In the genomic region with DNA sequence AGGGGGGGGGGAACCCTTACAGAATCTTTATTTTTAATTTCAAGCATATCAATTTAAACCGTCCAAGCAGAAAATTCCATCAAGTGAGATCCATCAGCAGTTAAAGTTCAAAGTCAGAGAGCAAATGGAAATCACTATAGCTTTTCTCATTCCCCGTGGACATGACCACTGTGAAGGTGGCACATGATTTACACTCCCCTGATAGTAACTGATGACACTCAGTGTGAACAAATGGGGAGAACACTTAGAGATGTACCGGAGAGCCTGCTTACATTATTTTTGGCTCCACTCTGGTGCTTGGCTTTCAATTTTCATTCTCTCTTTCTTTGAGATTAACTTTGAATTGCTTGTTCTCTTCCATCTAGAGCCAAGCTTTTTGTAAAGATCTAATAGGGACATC, we compare ENCODE assay signal across 22 mouse cellular contexts.
DNase-seq lines count a peak whose midpoint lies in the region; ATAC-seq and TF ChIP-seq lines count a peak whose summit lies in the region.
"Had no signal": no experiment of that assay in that cellular context is flagged by ENCODE, and none has a peak within 500 bp of the region (broad histone marks: within the 10 kb centered on the region; RNA-seq: fewer than 3 reads in every experiment).

No protein-coding gene starts in this region.

- no peaks in the 10 kb centered on the region for H3K27me3 ChIP-seq in hindbrain, embryonic 11.5 days (ENCODE audit: control insufficient read depth, insufficient read depth, low read length)
- H3K27me3 ChIP-seq in hindbrain, postnatal 0 days (ENCODE audit: insufficient read depth, low read length): no peaks in the 10 kb centered on the region
- H3K27me3 ChIP-seq in hindbrain, embryonic 15.5 days: no peaks in the 10 kb centered on the region
- no peaks in the 10 kb centered on the region for H3K27me3 ChIP-seq in hindbrain, embryonic 16.5 days (replicated peaks; ENCODE audit: control insufficient read depth, insufficient read depth, low read length)
- H3K27me3 ChIP-seq in neural tube, embryonic 13.5 days: no peaks in the 10 kb centered on the region
- H3K27me3 ChIP-seq: embryonic facial prominence, embryonic 12.5 days; embryonic facial prominence, embryonic 15.5 days had no signal

- no peaks in the 10 kb centered on the region for H3K9me3 ChIP-seq in hindbrain, embryonic 11.5 days (ENCODE audit: control insufficient read depth, low read length)
- H3K9me3 ChIP-seq in hindbrain, postnatal 0 days (ENCODE audit: low read length): no peaks in the 10 kb centered on the region
- no peaks in the 10 kb centered on the region for H3K9me3 ChIP-seq in hindbrain, embryonic 15.5 days
- no peaks in the 10 kb centered on the region for H3K9me3 ChIP-seq in hindbrain, embryonic 16.5 days (ENCODE audit: control insufficient read depth, low read length)
- H3K9me3 ChIP-seq in neural tube, embryonic 13.5 days: no peaks in the 10 kb centered on the region
- H3K9me3 ChIP-seq: embryonic facial prominence, embryonic 12.5 days; embryonic facial prominence, embryonic 15.5 days had no signal

- H3K4me1 ChIP-seq in hindbrain, embryonic 11.5 days (replicated peaks; ENCODE audit: control insufficient read depth, insufficient read depth, low read length): no peaks in the 10 kb centered on the region; the same call in 1 of the 2 replicates
- no peaks in the 10 kb centered on the region for H3K4me1 ChIP-seq in hindbrain, postnatal 0 days (ENCODE audit: insufficient read depth, low read length)
- H3K4me1 ChIP-seq in hindbrain, embryonic 15.5 days (replicated peaks): peaks cover 8% of the 10 kb centered on the region
- peaks cover 3% of the 10 kb centered on the region; the same call in 1 of the 2 replicates for H3K4me1 ChIP-seq in hindbrain, embryonic 16.5 days (ENCODE audit: control insufficient read depth, insufficient read depth, low read depth, low read length)
- peaks cover 41% of the 10 kb centered on the region for H3K4me1 ChIP-seq in neural tube, embryonic 13.5 days (replicated peaks)
- H3K4me1 ChIP-seq: embryonic facial prominence, embryonic 12.5 days; embryonic facial prominence, embryonic 15.5 days had no signal

- peak; percentile 61; the same call in 1 of the 2 replicates for ATAC-seq in hindbrain, embryonic 11.5 days (ENCODE audit: low FRiP score)
- no peak for ATAC-seq in hindbrain, postnatal 0 days
- ATAC-seq in hindbrain, embryonic 15.5 days (ENCODE audit: low FRiP score, low read depth): no peak
- no peak for ATAC-seq in hindbrain, embryonic 16.5 days
- ATAC-seq in neural tube, embryonic 13.5 days (ENCODE audit: low read depth): peak; percentile 76; the same call in 1 of the 2 replicates
- ATAC-seq: activated CD4-positive, CD25-positive, alpha-beta regulatory T cell, adult 4 months; forebrain, embryonic 14.5 days; forebrain, postnatal 0 days; inflammation-experienced regulatory T-cells, adult 6 months had no signal

- no peak overlapping the region for H3K4me2 ChIP-seq in hindbrain, embryonic 11.5 days (replicated peaks; ENCODE audit: low read depth, low read length)
- H3K4me2 ChIP-seq in hindbrain, postnatal 0 days (ENCODE audit: low read depth, low read length): no peak overlapping the region
- no peak overlapping the region for H3K4me2 ChIP-seq in hindbrain, embryonic 15.5 days
- no peak overlapping the region for H3K4me2 ChIP-seq in hindbrain, embryonic 16.5 days (ENCODE audit: low read length)
- H3K4me2 ChIP-seq in neural tube, embryonic 13.5 days: no peak overlapping the region
- H3K4me2 ChIP-seq: embryonic facial prominence, embryonic 12.5 days; embryonic facial prominence, embryonic 15.5 days; heart, embryonic 11.5 days had no signal

- H3K36me3 ChIP-seq in hindbrain, embryonic 11.5 days (ENCODE audit: control insufficient read depth, insufficient read depth, low read length): no peaks in the 10 kb centered on the region
- no peaks in the 10 kb centered on the region for H3K36me3 ChIP-seq in hindbrain, postnatal 0 days (ENCODE audit: insufficient read depth, low read length)
- no peaks in the 10 kb centered on the region for H3K36me3 ChIP-seq in hindbrain, embryonic 15.5 days
- H3K36me3 ChIP-seq in hindbrain, embryonic 16.5 days (ENCODE audit: control insufficient read depth, insufficient read depth, low read length): no peaks in the 10 kb centered on the region
- no peaks in the 10 kb centered on the region for H3K36me3 ChIP-seq in neural tube, embryonic 13.5 days
- H3K36me3 ChIP-seq: embryonic facial prominence, embryonic 12.5 days; embryonic facial prominence, embryonic 15.5 days had no signal

- WGBS in hindbrain, embryonic 11.5 days: 57% methylated on average over 3 of the region's 3 CpGs
- 53% methylated on average over 3 of the region's 3 CpGs for WGBS in hindbrain, postnatal 0 days
- 40% methylated on average over 3 of the region's 3 CpGs for WGBS in hindbrain, embryonic 15.5 days
- WGBS in hindbrain, embryonic 16.5 days: 48% methylated on average over 3 of the region's 3 CpGs
- 16% methylated on average over 3 of the region's 3 CpGs for WGBS in neural tube, embryonic 13.5 days

- H3K4me3 ChIP-seq in hindbrain, embryonic 11.5 days (ENCODE audit: low read depth, low read length): no peak overlapping the region
- H3K4me3 ChIP-seq in hindbrain, postnatal 0 days (ENCODE audit: low read length): no peak overlapping the region
- H3K4me3 ChIP-seq in hindbrain, embryonic 15.5 days: no peak overlapping the region
- H3K4me3 ChIP-seq in hindbrain, embryonic 16.5 days (ENCODE audit: low read length): no peak overlapping the region
- H3K4me3 ChIP-seq in neural tube, embryonic 13.5 days: no peak overlapping the region
- H3K4me3 ChIP-seq: embryonic facial prominence, embryonic 12.5 days; embryonic facial prominence, embryonic 15.5 days; gastrocnemius, adult 2 months had no signal

- no peak for DNase-seq in hindbrain, embryonic 11.5 days (ENCODE audit: low spot score)
- no peak for DNase-seq in hindbrain, postnatal 0 days (ENCODE audit: low spot score)
- DNase-seq in cerebellum, adult 9-10 months: no peak
- DNase-seq in adrenal gland, adult (ENCODE audit: inconsistent age in 2 of 2, low spot score in 1 of 2): no peak
- DNase-seq: adrenal gland, postnatal 10 days; adrenal gland, postnatal 36 days; cerebellum, adult 18-20 months; cerebellum, adult 9-11 months; cerebellum, postnatal 25 days; forebrain, postnatal 0 days; gastrocnemius, adult 2 months; gastrocnemius, postnatal 14 days; heart, adult 11 months had no signal

- no peak overlapping the region for H3K27ac ChIP-seq in hindbrain, embryonic 11.5 days (ENCODE audit: low read depth, low read length)
- H3K27ac ChIP-seq in hindbrain, postnatal 0 days: no peak overlapping the region
- H3K27ac ChIP-seq in hindbrain, embryonic 15.5 days (replicated peaks): 0 out of 2 replicates have a peak overlapping the region, but pooled peaks have one; percentile 3
- no peak overlapping the region for H3K27ac ChIP-seq in hindbrain, embryonic 16.5 days (ENCODE audit: low read depth, low read length)
- peak overlapping the region; percentile 68 for H3K27ac ChIP-seq in neural tube, embryonic 13.5 days (replicated peaks)
- H3K27ac ChIP-seq: embryonic facial prominence, embryonic 12.5 days; embryonic facial prominence, embryonic 15.5 days; gastrocnemius, adult 2 months had no signal

- no peak overlapping the region for H3K9ac ChIP-seq in hindbrain, embryonic 11.5 days (ENCODE audit: low read depth, low read length)
- H3K9ac ChIP-seq in hindbrain, postnatal 0 days (replicated peaks; ENCODE audit: low read length): no peak overlapping the region
- no peak overlapping the region for H3K9ac ChIP-seq in hindbrain, embryonic 15.5 days
- no peak overlapping the region for H3K9ac ChIP-seq in hindbrain, embryonic 16.5 days (ENCODE audit: low read depth, low read length)
- H3K9ac ChIP-seq in neural tube, embryonic 13.5 days: no peak overlapping the region
- H3K9ac ChIP-seq: embryonic facial prominence, embryonic 12.5 days; embryonic facial prominence, embryonic 15.5 days; forebrain, postnatal 0 days had no signal

- TF ChIP-seq CTCF in hindbrain, postnatal 0 days (IDR thresholded peaks at IDR 0.05; ENCODE audit: low read depth): no peak

Comparison
In these comparisons a context has a peak if more than half of its experiments do, and no peak if none do; other contexts are left out.
1. ATAC-seq: peak in hindbrain, embryonic 11.5 days (single experiment) and neural tube, embryonic 13.5 days (single experiment); none in hindbrain, postnatal 0 days (single experiment), hindbrain, embryonic 15.5 days (single experiment) and hindbrain, embryonic 16.5 days (single experiment).
2. H3K27ac ChIP-seq: peak in hindbrain, embryonic 15.5 days (single experiment) and neural tube, embryonic 13.5 days (single experiment); none in hindbrain, embryonic 11.5 days (single experiment), hindbrain, postnatal 0 days (single experiment) and hindbrain, embryonic 16.5 days (single experiment).